Mouse (Mus musculus): ENCODE results near the gene Itm2c. TPM values are rescaled to one million over a fixed set of nuclear protein-coding genes. Genes with fewer than 3 reads are reported as not detected.

The Itm2c gene
- total RNA-seq, 1 experiment = 82.9 TPM

GRCm38 (mm10) chr1:85931170-85931569, 37.1 kb downstream of the Itm2c start:
- H3K4me3 ChIP-seq (ENCODE audit: insufficient read depth in 1 of 2, low read depth in 1 of 2, low read length in 2 of 2, poor library complexity in 1 of 2, severe bottlenecking in 1 of 2) = no peak overlapping the region
- H3K9ac ChIP-seq (ENCODE audit: insufficient read depth, low read depth, low read length, poor library complexity, severe bottlenecking) = no peak overlapping the region
- no peak for DNase-seq (ENCODE audit: low read depth, low spot score)
- H3K4me1 ChIP-seq (ENCODE audit: control insufficient read depth in 2 of 2, insufficient read depth in 2 of 2, low read length in 2 of 2, poor library complexity in 1 of 2) = no peaks in the 10 kb centered on the region
- H3K36me3 ChIP-seq (ENCODE audit: control insufficient read depth, insufficient read depth, low read length, poor library complexity, severe bottlenecking) = no peaks in the 10 kb centered on the region
- in situ Hi-C loops (cut with MboI; ENCODE audit: low sequenced_read_pairs in 2 of 2, unreplicated experiment in 2 of 2) = no loop called here
- no peaks in the 10 kb centered on the region for H3K9me3 ChIP-seq (ENCODE audit: control insufficient read depth, insufficient read depth, low read depth, low read length)
- H3K27ac ChIP-seq (ENCODE audit: insufficient read depth, low read depth, low read length, poor library complexity, severe bottlenecking) = no peak overlapping the region
- TF ChIP-seq ZC3H11A (IDR thresholded peaks at IDR 0.05; ENCODE audit: borderline replicate concordance, low read depth, low read length) = no peak
- TF ChIP-seq CHD2 (IDR thresholded peaks at IDR 0.05; ENCODE audit: low read depth, low read length) = no peak
- TF ChIP-seq MAFK (IDR thresholded peaks at IDR 0.05; ENCODE audit: insufficient read depth, low read depth, low read length) = no peak
- no peak for TF ChIP-seq HCFC1 (IDR thresholded peaks at IDR 0.05; ENCODE audit: borderline replicate concordance, insufficient read depth, low read length)
- no peak for TF ChIP-seq ZNF384 (IDR thresholded peaks at IDR 0.05; ENCODE audit: low read depth, low read length)

- no peaks in the 10 kb centered on the region for H3K36me3 ChIP-seq (ENCODE audit: control insufficient read depth, insufficient read depth, low read length, poor library complexity, severe bottlenecking)
- DNase-seq (ENCODE audit: low read depth, low spot score) = no peak
- no peak overlapping the region for H3K4me3 ChIP-seq (ENCODE audit: insufficient read depth in 1 of 2, low read depth in 1 of 2, low read length in 2 of 2, poor library complexity in 1 of 2, severe bottlenecking in 1 of 2)
Measured at GRCm38 (mm10) chr1:85933226-85933625, 39.1 kb downstream of the Itm2c start.

GRCm38 (mm10) chr1:85933631-85934465, 39.8 kb downstream of the Itm2c start:
- no peak for DNase-seq (ENCODE audit: low read depth, low spot score)
- Histone ChIP-seq H3K36me3 (ENCODE audit: control insufficient read depth, insufficient read depth, low read length, poor library complexity, severe bottlenecking) (no peaks in the 10 kb centered on the region), H3K4me1 (ENCODE audit: control insufficient read depth in 2 of 2, insufficient read depth in 2 of 2, low read length in 2 of 2, poor library complexity in 1 of 2) (no peaks in the 10 kb centered on the region), H3K9me3 (ENCODE audit: control insufficient read depth, insufficient read depth, low read depth, low read length) (no peaks in the 10 kb centered on the region), H3K4me3 (ENCODE audit: insufficient read depth in 1 of 2, low read depth in 1 of 2, low read length in 2 of 2, poor library complexity in 1 of 2, severe bottlenecking in 1 of 2) (no peak overlapping the region), H3K9ac (ENCODE audit: insufficient read depth, low read depth, low read length, poor library complexity, severe bottlenecking) (no peak overlapping the region), H3K27ac (ENCODE audit: insufficient read depth, low read depth, low read length, poor library complexity, severe bottlenecking) (no peak overlapping the region)
- no peak for TF ChIP-seq ZC3H11A (IDR thresholded peaks at IDR 0.05; ENCODE audit: borderline replicate concordance, low read depth, low read length)
- TF ChIP-seq MAFK (IDR thresholded peaks at IDR 0.05; ENCODE audit: insufficient read depth, low read depth, low read length) = no peak
- no peak for TF ChIP-seq HCFC1 (IDR thresholded peaks at IDR 0.05; ENCODE audit: borderline replicate concordance, insufficient read depth, low read length)
- TF ChIP-seq ZNF384 (IDR thresholded peaks at IDR 0.05; ENCODE audit: low read depth, low read length) = no peak
- no peak for TF ChIP-seq CHD2 (IDR thresholded peaks at IDR 0.05; ENCODE audit: low read depth, low read length)
- in situ Hi-C loops (cut with MboI; ENCODE audit: low sequenced_read_pairs in 2 of 2, unreplicated experiment in 2 of 2) = no loop called here

More at GRCm38 (mm10) chr1:85933226-85933625, 39.1 kb downstream of the Itm2c start:
- H3K9me3 ChIP-seq (ENCODE audit: control insufficient read depth, insufficient read depth, low read depth, low read length) = no peaks in the 10 kb centered on the region
- no peaks in the 10 kb centered on the region for H3K4me1 ChIP-seq (ENCODE audit: control insufficient read depth in 2 of 2, insufficient read depth in 2 of 2, low read length in 2 of 2, poor library complexity in 1 of 2)
- no peak overlapping the region for H3K9ac ChIP-seq (ENCODE audit: insufficient read depth, low read depth, low read length, poor library complexity, severe bottlenecking)
- in situ Hi-C loops (cut with MboI; ENCODE audit: low sequenced_read_pairs in 2 of 2, unreplicated experiment in 2 of 2) = no loop called here
- TF ChIP-seq MAFK (IDR thresholded peaks at IDR 0.05; ENCODE audit: insufficient read depth, low read depth, low read length) (no peak), ZNF384 (IDR thresholded peaks at IDR 0.05; ENCODE audit: low read depth, low read length) (no peak), CHD2 (IDR thresholded peaks at IDR 0.05; ENCODE audit: low read depth, low read length) (no peak), ZC3H11A (IDR thresholded peaks at IDR 0.05; ENCODE audit: borderline replicate concordance, low read depth, low read length) (no peak)
- H3K27ac ChIP-seq (ENCODE audit: insufficient read depth, low read depth, low read length, poor library complexity, severe bottlenecking) = no peak overlapping the region

GRCm38 (mm10) chr1:85934560-85934959, 40.5 kb downstream of the Itm2c start:
- H3K4me1 ChIP-seq (ENCODE audit: control insufficient read depth in 2 of 2, insufficient read depth in 2 of 2, low read length in 2 of 2, poor library complexity in 1 of 2) = no peaks in the 10 kb centered on the region
- no peak for DNase-seq (ENCODE audit: low read depth, low spot score)
- no peaks in the 10 kb centered on the region for H3K9me3 ChIP-seq (ENCODE audit: control insufficient read depth, insufficient read depth, low read depth, low read length)
- H3K36me3 ChIP-seq (ENCODE audit: control insufficient read depth, insufficient read depth, low read length, poor library complexity, severe bottlenecking) = no peaks in the 10 kb centered on the region
- in situ Hi-C loops (cut with MboI; ENCODE audit: low sequenced_read_pairs in 2 of 2, unreplicated experiment in 2 of 2) = no loop called here
- no peak overlapping the region for H3K27ac ChIP-seq (ENCODE audit: insufficient read depth, low read depth, low read length, poor library complexity, severe bottlenecking)
- H3K4me3 ChIP-seq (ENCODE audit: insufficient read depth in 1 of 2, low read depth in 1 of 2, low read length in 2 of 2, poor library complexity in 1 of 2, severe bottlenecking in 1 of 2) = no peak overlapping the region
- no peak for TF ChIP-seq HCFC1 (IDR thresholded peaks at IDR 0.05; ENCODE audit: borderline replicate concordance, insufficient read depth, low read length)
- no peak for TF ChIP-seq ZC3H11A (IDR thresholded peaks at IDR 0.05; ENCODE audit: borderline replicate concordance, low read depth, low read length)
- TF ChIP-seq CHD2 (IDR thresholded peaks at IDR 0.05; ENCODE audit: low read depth, low read length) = no peak
- no peak for TF ChIP-seq ZNF384 (IDR thresholded peaks at IDR 0.05; ENCODE audit: low read depth, low read length)
- no peak for TF ChIP-seq MAFK (IDR thresholded peaks at IDR 0.05; ENCODE audit: insufficient read depth, low read depth, low read length)
- no peak overlapping the region for H3K9ac ChIP-seq (ENCODE audit: insufficient read depth, low read depth, low read length, poor library complexity, severe bottlenecking)
